Mouse (Mus musculus): ENCODE results near the gene Mmp27.

Mmp27 gene

GRCm38 (mm10) chr9:7602982-7603742 lies 32.0 kb downstream of the Mmp27 start:
- DNase-seq (ENCODE audit: low spot score in 2 of 2): peak; percentile 35 to 56

- DNase-seq (ENCODE audit: low spot score in 2 of 2): no peak
Observed at GRCm38 (mm10) chr9:7604005-7604404, 32.8 kb downstream of the Mmp27 start.

GRCm38 (mm10) chr9:7605638-7606037 lies 34.4 kb downstream of the Mmp27 start:
- no peak for DNase-seq (ENCODE audit: low spot score in 2 of 2)

GRCm38 (mm10) chr9:7622582-7622981 lies 51.4 kb downstream of the Mmp27 start:
- no peak for DNase-seq (ENCODE audit: low spot score in 2 of 2)

GRCm38 (mm10) chr9:7627931-7628330 lies 56.7 kb downstream of the Mmp27 start, which contains the start of gene Mmp20:
Gene Mmp20 (plus strand): TSS chr9:7628231.
- DNase-seq (ENCODE audit: low spot score in 2 of 2): no peak
